Mouse (Mus musculus) stomach, embryonic 14.5 days (tissue): ENCODE measurements around the gene Ccdc85c. TPM values are rescaled to one million over a fixed set of nuclear protein-coding genes. Genes with fewer than 3 reads are reported as not detected.

ENCODE experiments used
- ATAC-seq: fragments of 200-750 bp; cut with Nextera tagmentation; 2 replicates; pipeline ENCODE4 v1.8.0; 2017; ENCODE audit warnings: low read depth, moderate TSS enrichment; ENCODE audit not compliant: insufficient number of reproducible peaks, insufficient read depth, low FRiP score
- H3K27ac ChIP-seq: fragments of 300-500 bp; sonication (generic); 2 replicates; pipeline ENCODE4 v1.5.1; 2014; ENCODE audit warnings: mild to moderate bottlenecking, low read length, moderate library complexity, mixed read lengths
- H3K27me3 ChIP-seq: fragments of 300-500 bp; sonication (generic); 2 replicates; pipeline ENCODE4 v1.6.1; 2014; ENCODE audit warnings: low read length, control low read depth, mixed read lengths; ENCODE audit not compliant: control insufficient read depth, insufficient read depth
- H3K36me3 ChIP-seq: fragments of 300-500 bp; sonication (generic); 2 replicates; pipeline ENCODE4 v1.6.1; 2014; ENCODE audit warnings: mild to moderate bottlenecking, control low read depth, low read length, moderate library complexity, mixed read lengths; ENCODE audit not compliant: control insufficient read depth, insufficient read depth
- H3K4me1 ChIP-seq: fragments of 300-500 bp; sonication (generic); 2 replicates; pipeline ENCODE4 v1.6.1; 2014; ENCODE audit warnings: low read length, control low read depth, mixed read lengths; ENCODE audit not compliant: control insufficient read depth, insufficient read depth
- H3K4me2 ChIP-seq: fragments of 300-500 bp; sonication (generic); replicated peaks from 2 replicates; pipeline ENCODE4 v1.6.1; 2014; ENCODE audit warnings: low read depth, low read length, control low read depth
- H3K4me3 ChIP-seq: fragments of 300-500 bp; sonication (generic); 2 replicates; pipeline ENCODE4 v1.5.1; 2014; ENCODE audit warnings: low read depth, low read length, control low read depth
- H3K9ac ChIP-seq: fragments of 300-500 bp; sonication (generic); replicated peaks from 2 replicates; pipeline ENCODE4 v1.6.1; 2014; ENCODE audit warnings: low read depth, mild to moderate bottlenecking, control low read depth, low read length, moderate library complexity, mixed read lengths
- H3K9me3 ChIP-seq: fragments of 300-500 bp; sonication (generic); 2 replicates; pipeline ENCODE4 v1.6.1; 2016; ENCODE audit warnings: low read depth, low read length, control low read depth; ENCODE audit not compliant: control insufficient read depth
- WGBS: fragments of 180-500 bp; shearing (Covaris S2); extraction: QIAGEN DNeasy Blood & Tissue Kit; methylation state at CpG from one replicate; pipeline ENCODE4 v1.1.7; 2014; 5-methylcytosine and 5-hydroxymethylcytosine counted together
- polyA plus RNA-seq: library from polyadenylated mRNA; unstranded; fragments of >200 nt; fragmentation: Nextera tagmentation; extraction: Ambion mirVana; gene quantifications from 2 replicates; pipeline ENCODE4 v1.2.1, GENCODE M21; 2014

Gene Ccdc85c
- polyA plus RNA-seq, 1 experiment from 2014 or later, result 10.2 TPM

DNA sequence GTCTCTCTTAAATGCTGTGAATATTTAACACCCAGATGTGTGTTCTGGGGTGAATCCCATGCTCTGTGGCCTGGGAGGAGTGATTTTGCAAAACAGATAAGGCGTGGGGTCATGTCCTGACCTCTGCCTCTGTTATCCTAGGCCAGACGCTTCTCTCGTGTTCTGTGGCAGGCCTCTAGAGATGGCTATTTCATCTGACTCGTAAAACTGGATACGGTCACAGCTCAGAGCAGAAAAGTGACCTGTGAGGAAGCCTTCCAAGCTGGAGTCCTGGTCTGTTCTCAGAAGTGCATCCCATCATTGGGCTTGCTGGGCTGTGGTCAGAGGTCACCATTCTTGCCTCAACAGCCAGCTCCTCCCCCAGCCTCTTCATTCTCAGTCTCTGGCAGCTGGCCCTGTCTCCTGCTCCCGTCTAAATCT, 37.2 kb upstream of the Ccdc85c start:
- Histone ChIP-seq H3K4me3 (no peak overlapping the region), H3K4me1 (no peaks in the 10 kb centered on the region), H3K4me2 (no peak overlapping the region), H3K36me3 (no peaks in the 10 kb centered on the region), H3K9me3 (no peaks in the 10 kb centered on the region), H3K27ac (no peak overlapping the region), H3K27me3 (peaks cover 12% of the 10 kb centered on the region), H3K9ac (no peak overlapping the region)
- WGBS, result 49% methylated on average over 6 of the region's 6 CpGs
- no peak for ATAC-seq

DNA sequence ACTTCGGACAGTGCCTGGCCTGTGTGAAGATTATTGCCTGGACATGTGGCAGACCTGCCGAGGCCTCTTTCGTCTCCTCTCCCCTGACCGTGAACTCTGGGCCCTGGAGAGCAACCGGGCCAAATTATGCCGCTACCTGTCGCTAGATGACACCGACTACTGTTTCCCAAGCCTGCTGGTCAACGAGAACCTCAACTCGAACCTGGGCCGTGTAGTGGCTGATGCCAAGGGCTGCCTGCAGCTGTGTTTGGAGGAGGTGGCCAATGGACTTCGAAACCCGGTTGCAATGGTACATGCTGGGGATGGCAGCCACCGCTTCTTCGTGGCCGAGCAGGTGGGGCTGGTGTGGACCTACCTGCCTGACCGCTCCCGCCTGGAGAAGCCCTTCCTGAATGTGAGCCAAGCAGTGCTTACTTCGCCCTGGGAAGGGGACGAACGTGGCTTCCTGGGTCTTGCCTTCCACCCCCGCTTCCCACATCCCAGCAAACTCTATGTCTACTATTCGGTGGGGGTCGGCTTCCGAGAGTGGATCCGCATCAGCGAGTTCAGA, 36.6 kb upstream of the Ccdc85c start:
- H3K9ac ChIP-seq, result no peak overlapping the region
- no peak for ATAC-seq
- H3K36me3 ChIP-seq, result no peaks in the 10 kb centered on the region
- H3K9me3 ChIP-seq, result no peaks in the 10 kb centered on the region
- 89% methylated on average over 27 of the region's 27 CpGs for WGBS
- H3K4me2 ChIP-seq, result no peak overlapping the region
- no peaks in the 10 kb centered on the region for H3K4me1 ChIP-seq
- H3K4me3 ChIP-seq, result no peak overlapping the region
- H3K27ac ChIP-seq, result no peak overlapping the region
- H3K27me3 ChIP-seq, result peaks cover 7% of the 10 kb centered on the region

DNA sequence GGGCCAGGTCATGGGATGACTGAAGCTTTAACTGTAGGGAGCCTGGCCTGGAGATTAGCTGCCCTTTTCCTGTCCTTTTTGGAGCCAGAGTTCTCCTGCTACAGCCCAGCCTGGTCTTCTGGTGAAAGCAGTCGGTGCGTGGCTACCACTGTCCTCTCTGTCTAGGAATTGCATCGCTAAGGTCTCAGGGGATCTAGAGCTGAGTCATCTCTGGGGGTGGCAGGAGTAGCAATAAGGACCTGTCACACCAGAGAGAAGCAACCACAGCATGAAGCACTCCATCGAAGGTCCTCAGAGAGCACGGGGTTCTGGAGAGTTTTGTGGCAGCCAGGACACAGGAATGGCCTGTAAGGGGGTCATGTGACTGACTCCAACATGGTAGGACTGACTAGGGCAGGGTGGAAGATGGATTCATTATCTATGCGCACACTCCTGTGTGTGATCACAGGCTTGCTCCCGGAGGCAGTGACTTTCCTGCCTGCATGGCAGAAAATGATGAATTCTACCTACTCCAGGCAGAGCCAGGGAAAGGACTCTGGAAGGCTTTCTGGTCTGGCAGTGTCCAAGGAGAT, 35.3 kb upstream of the Ccdc85c start:
- Histone ChIP-seq H3K27me3 (no peaks in the 10 kb centered on the region), H3K4me1 (no peaks in the 10 kb centered on the region; the same call in 1 of the 2 replicates), H3K4me3 (no peak overlapping the region), H3K27ac (no peak overlapping the region), H3K9me3 (no peaks in the 10 kb centered on the region), H3K36me3 (no peaks in the 10 kb centered on the region), H3K9ac (no peak overlapping the region), H3K4me2 (no peak overlapping the region)
- WGBS, result 72% methylated on average over 7 of the region's 7 CpGs
- ATAC-seq, result no peak

DNA sequence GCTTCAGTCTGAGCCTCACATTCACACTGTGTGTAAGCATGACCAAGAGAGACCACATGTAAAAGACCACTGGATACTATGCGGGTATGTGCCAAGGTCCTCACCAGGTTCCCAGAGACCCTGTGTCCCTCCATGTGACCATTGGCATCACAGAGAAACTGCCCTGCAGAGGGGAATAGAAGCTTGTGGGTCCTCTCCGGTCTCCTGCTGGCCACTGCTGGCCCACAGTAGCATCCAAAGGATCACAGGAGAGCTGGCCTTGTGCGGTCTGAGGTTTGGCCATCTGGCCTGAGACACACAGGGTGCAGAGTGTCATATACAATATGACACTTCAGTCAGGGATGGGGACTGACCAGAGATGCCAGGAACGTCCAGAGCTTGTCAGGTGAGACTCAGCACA, 34.8 kb upstream of the Ccdc85c start:
- no peak overlapping the region for H3K4me3 ChIP-seq
- H3K9me3 ChIP-seq, result no peaks in the 10 kb centered on the region
- WGBS, result 80% methylated on average over 4 of the region's 4 CpGs
- no peaks in the 10 kb centered on the region; the same call in 1 of the 2 replicates for H3K4me1 ChIP-seq
- no peak overlapping the region for H3K27ac ChIP-seq
- H3K27me3 ChIP-seq, result no peaks in the 10 kb centered on the region
- no peaks in the 10 kb centered on the region for H3K36me3 ChIP-seq
- no peak for ATAC-seq
- no peak overlapping the region for H3K4me2 ChIP-seq
- H3K9ac ChIP-seq, result no peak overlapping the region

DNA sequence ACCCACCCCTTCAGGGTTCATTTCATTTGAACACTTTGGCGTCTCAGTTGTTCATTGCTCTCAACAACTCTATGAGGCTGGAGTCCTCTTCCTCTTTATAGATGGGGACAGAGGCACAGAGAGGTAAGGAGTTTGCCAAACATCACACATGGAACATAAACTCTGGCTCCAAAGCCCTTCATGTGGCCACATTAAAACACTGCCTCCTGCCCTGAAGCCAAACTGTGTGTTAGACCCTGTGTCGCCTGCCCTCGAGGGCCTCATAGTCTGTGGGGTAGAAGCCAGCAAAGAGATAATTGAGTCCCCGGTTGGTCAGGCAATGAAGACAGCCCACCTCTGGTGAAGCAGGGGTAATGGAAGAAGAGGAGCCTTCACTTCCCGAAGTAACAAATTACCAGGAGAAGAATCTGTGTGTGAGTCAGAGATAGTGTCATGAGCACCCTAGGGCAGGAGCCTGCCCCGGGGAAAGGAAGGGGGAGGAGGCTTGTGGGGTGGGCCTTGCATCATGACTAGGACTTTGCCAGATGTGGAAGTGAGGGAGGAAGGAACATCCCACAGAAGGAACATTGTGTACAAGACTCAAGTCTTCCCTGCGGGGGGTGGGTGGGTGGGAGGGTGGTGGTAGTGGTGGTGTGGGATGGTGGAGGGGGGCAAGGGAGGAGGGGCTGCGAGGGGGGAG, 34.0 kb upstream of the Ccdc85c start:
- ATAC-seq, result no peak
- Histone ChIP-seq H3K27ac (no peak overlapping the region), H3K4me2 (no peak overlapping the region), H3K9ac (no peak overlapping the region), H3K9me3 (no peaks in the 10 kb centered on the region), H3K27me3 (no peaks in the 10 kb centered on the region), H3K36me3 (no peaks in the 10 kb centered on the region), H3K4me3 (no peak overlapping the region), H3K4me1 (no peaks in the 10 kb centered on the region; the same call in 1 of the 2 replicates)
- 59% methylated on average over 8 of the region's 8 CpGs for WGBS

DNA sequence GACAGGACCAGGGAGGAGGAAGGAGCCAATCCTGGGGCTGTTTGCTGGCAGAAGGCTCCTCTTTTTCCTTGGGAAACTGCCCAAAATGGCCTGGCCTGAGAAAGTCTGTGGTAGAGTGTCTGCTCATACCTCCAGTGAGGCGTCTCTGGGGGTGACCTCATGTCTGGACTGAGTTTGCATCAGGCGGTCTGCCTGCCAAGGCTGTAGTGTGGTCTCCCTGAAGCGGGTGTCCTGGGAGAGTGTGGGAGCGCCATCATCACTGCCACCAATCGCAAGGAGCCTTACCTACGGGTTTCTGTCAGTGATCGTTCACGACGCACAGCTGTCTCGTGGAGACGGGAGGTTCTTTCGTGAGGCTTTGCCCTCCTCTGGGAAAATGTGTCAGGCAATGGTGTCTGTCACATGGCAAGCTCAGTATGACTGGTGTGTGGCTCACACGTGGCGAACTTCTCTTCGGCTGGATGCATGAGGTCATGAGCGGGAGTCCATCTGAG, 33.2 kb upstream of the Ccdc85c start:
- no peak for ATAC-seq
- Histone ChIP-seq H3K9ac (no peak overlapping the region), H3K4me1 (no peaks in the 10 kb centered on the region; the same call in 1 of the 2 replicates), H3K9me3 (no peaks in the 10 kb centered on the region), H3K4me3 (no peak overlapping the region), H3K4me2 (no peak overlapping the region), H3K27me3 (no peaks in the 10 kb centered on the region), H3K27ac (no peak overlapping the region), H3K36me3 (no peaks in the 10 kb centered on the region)
- WGBS, result 85% methylated on average over 16 of the region's 16 CpGs

DNA sequence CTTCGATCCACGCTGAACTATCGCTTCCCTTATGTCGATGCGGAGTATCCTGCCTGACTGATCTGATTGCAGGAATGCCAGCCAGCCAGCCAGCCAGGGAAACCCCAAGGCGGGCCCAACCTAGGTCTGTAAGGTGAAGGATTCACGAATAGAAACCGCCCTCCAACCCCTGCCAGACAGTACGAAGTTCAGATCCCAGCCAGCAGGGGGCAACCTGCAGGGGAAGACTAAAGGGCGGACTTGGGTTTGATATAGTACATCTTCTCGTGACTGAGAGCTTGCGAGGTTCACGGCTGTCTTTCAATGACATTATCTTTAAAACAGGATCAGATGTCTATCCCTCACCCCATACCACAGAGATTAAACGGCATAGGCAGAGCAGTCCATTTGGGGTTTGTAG, 32.3 kb upstream of the Ccdc85c start:
- no peak overlapping the region for H3K27ac ChIP-seq
- H3K9ac ChIP-seq, result no peak overlapping the region; the same call in 1 of the 2 replicates

DNA sequence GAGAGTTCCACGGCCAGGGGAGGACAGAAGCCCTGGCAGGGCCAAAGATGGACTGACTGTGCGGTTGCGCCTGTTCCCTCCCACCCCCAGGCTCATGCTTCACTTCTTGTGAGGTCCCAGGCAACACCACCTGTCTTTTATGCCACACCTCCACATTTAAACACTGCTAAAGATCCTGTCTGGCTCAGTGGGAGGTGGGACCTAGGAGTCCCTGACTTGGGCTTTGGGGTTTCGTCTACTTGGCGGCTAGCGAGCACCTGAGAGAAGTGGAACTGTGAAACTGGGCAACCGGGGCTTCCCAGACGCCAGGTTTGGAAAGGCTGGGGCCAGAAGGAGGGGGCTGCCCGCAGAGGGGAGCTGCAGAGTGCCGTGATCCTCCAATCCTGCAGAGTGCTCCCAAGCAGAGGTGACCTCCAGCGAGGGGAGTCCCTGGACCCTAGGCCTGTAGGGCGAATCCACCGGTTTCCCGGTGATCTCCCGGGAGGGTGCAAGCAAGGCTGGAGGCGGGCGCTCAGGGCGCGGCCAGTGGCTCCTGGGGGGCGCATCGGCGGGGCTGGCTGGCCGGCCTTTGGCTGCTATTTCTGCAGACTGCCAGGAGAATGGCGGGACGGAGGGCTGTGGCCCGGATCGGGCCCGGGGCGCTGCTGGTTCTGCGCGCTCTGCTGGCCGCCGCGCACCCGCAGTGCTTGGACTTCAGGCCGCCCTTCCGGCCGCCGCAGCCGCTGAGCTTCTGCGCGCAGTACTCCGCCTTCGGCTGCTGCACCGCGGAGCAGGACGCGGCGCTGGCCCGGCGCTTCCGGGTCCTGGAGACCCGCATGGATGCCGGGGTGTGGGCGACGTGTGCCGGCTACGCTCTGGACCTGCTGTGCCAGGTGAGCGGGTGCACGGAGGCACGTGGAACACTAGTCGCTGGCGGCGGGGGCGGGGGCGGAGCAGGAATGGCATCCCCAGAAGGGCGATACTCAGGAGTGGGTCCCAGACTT, 30.9 kb upstream of the Ccdc85c start, which contains the start of gene Hhipl1:
Gene Hhipl1 (plus strand): TSS at position 459 of the 983 bp plus-strand sequence.
- H3K36me3 ChIP-seq, result no peaks in the 10 kb centered on the region
- no peaks in the 10 kb centered on the region; the same call in 1 of the 2 replicates for H3K4me1 ChIP-seq
- H3K27ac ChIP-seq, result no peak within 1 kb of the TSS
- WGBS, result 2% methylated on average over 67 of the region's 67 CpGs
- H3K9ac ChIP-seq, result peak within 1 kb of the TSS; percentile 74
- ATAC-seq, result peak; percentile 72; the same call in 1 of the 2 replicates
- H3K4me3 ChIP-seq, result peak within 1 kb of the TSS; percentile 58
- H3K27me3 ChIP-seq, result no peaks in the 10 kb centered on the region
- H3K9me3 ChIP-seq, result no peaks in the 10 kb centered on the region
- peak within 1 kb of the TSS; percentile 98 for H3K4me2 ChIP-seq

More for the DNA sequence above, 32.3 kb upstream of the Ccdc85c start:
- no peaks in the 10 kb centered on the region for H3K9me3 ChIP-seq
- H3K27me3 ChIP-seq, result no peaks in the 10 kb centered on the region
- no peak overlapping the region for H3K4me3 ChIP-seq
- no peaks in the 10 kb centered on the region for H3K36me3 ChIP-seq
- no peaks in the 10 kb centered on the region; the same call in 1 of the 2 replicates for H3K4me1 ChIP-seq
- H3K4me2 ChIP-seq, result no peak overlapping the region
- no peak for ATAC-seq
- WGBS, result 27% methylated on average over 14 of the region's 14 CpGs
